Mouse (Mus musculus) ES-Bruce4 (cell line): ENCODE data around the gene Vps8.

ENCODE experiments used
- CTCF ChIP-seq: IDR thresholded peaks from one replicate; pipeline ENCODE4 v1.8.1; 2011; ENCODE audit warnings: low read depth, low read length
- EP300 ChIP-seq: IDR thresholded peaks from 2 replicates; pipeline ENCODE4 v1.6.1; 2011; ENCODE audit warnings: low read depth, low read length; ENCODE audit not compliant: insufficient read depth
- POLR2A ChIP-seq: IDR thresholded peaks from one replicate; pipeline ENCODE4 v1.8.1; 2011; ENCODE audit warnings: low read length; ENCODE audit not compliant: insufficient read depth

DNA sequence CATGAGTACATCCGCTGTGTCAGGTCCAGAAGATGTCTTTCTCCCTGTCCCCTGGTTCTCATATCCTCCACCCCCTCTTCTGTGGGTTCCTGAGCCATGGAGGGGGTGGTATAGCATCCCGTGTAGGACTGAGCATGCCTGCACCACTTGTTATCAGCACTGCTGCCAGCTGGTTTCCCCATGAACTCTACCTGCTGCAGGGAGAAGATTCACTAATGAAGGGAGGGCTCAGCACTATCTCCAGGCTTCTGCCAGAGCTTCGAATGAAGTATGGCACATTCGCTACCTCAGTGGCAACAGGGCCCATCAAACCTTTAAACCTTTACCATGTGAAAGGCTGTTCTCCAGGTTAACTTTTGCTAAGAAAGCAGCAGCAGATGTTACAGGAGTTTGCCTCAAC, 110.6 kb downstream of the Vps8 start:
- no peak for TF ChIP-seq CTCF
- no peak for TF ChIP-seq POLR2A
- no peak for TF ChIP-seq EP300
